Mouse (Mus musculus) neural tube, embryonic 14.5 days (tissue): ENCODE data around the gene Fnip2. TPM values are rescaled to one million over a fixed set of nuclear protein-coding genes. Genes with fewer than 3 reads are reported as not detected.

Source experiments
- ATAC-seq: fragments of 200-750 bp; cut with Nextera tagmentation; 2 replicates; pipeline ENCODE4 v1.8.0; 2017; ENCODE audit warnings: low read depth, mild to moderate bottlenecking, moderate TSS enrichment, moderate library complexity
- H3K27ac ChIP-seq: fragments of 300-500 bp; sonication (generic); 2 replicates; pipeline ENCODE4 v1.5.1; 2014; ENCODE audit warnings: low read depth, mild to moderate bottlenecking, control low read depth, low read length, moderate library complexity, mixed read lengths
- H3K27me3 ChIP-seq: fragments of 300-500 bp; sonication (generic); 2 replicates; pipeline ENCODE4 v1.6.1; 2014; ENCODE audit warnings: low read length; ENCODE audit not compliant: control insufficient read depth, insufficient read depth
- H3K36me3 ChIP-seq: fragments of 300-500 bp; sonication (generic); 2 replicates; pipeline ENCODE4 v1.6.1; 2014; ENCODE audit warnings: low read length, mixed read lengths; ENCODE audit not compliant: control insufficient read depth, insufficient read depth
- H3K4me1 ChIP-seq: fragments of 300-500 bp; sonication (generic); 2 replicates; pipeline ENCODE4 v1.6.1; 2014; ENCODE audit warnings: low read length; ENCODE audit not compliant: control insufficient read depth, insufficient read depth
- H3K4me2 ChIP-seq: fragments of 300-500 bp; sonication (generic); 2 replicates; pipeline ENCODE4 v1.6.1; 2014; ENCODE audit warnings: mild to moderate bottlenecking, low read depth, low read length, control low read depth
- H3K4me3 ChIP-seq: fragments of 300-500 bp; sonication (generic); 2 replicates; pipeline ENCODE4 v1.5.1; 2014; ENCODE audit warnings: low read depth, low read length, control low read depth, mixed read lengths
- H3K9ac ChIP-seq: fragments of 300-500 bp; sonication (generic); replicated peaks from 2 replicates; pipeline ENCODE4 v1.6.1; 2014; ENCODE audit warnings: low read depth, mild to moderate bottlenecking, control low read depth, low read length, mixed read lengths
- H3K9me3 ChIP-seq: fragments of 300-500 bp; sonication (generic); 2 replicates; pipeline ENCODE4 v1.6.1; 2016; ENCODE audit warnings: low read length; ENCODE audit not compliant: control insufficient read depth
- WGBS: fragments of 180-500 bp; shearing (Covaris S2); extraction: QIAGEN DNeasy Blood & Tissue Kit; methylation state at CpG from one replicate; pipeline ENCODE4 v1.1.7; 2014; 5-methylcytosine and 5-hydroxymethylcytosine counted together
- polyA plus RNA-seq: library from polyadenylated mRNA; unstranded; fragments of >200 nt; fragmentation: Nextera tagmentation; extraction: Ambion mirVana; gene quantifications from 2 replicates; pipeline ENCODE4 v1.2.1, GENCODE M21; 2014

Fnip2 gene
- polyA plus RNA-seq, 1 experiment from 2014 or later: 10.8 TPM

DNA sequence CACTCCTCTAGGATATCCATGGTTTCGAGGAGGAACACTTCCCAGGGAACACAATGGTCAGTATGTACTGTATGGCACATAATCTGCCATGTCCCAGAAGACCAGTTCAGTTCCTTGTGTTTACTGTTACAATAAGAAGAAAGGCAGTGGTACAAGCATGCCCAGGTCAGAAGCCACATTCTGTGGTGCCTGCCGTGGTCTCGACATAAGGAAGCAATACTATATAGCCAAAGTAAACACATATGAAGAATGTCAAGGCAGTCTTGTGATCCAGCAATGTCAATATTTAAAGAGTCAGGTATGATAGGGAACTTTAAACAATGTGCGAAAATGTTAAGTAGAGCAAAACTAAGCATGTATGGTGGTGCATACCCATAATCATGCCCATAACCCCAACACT is 44.2 kb downstream of the Fnip2 start:
- Histone ChIP-seq H3K9ac (no peak overlapping the region), H3K9me3 (no peaks in the 10 kb centered on the region), H3K27ac (no peak overlapping the region), H3K4me1 (peaks cover 8% of the 10 kb centered on the region; the same call in 1 of the 2 replicates), H3K4me3 (no peak overlapping the region), H3K4me2 (no peak overlapping the region), H3K27me3 (no peaks in the 10 kb centered on the region), H3K36me3 (no peaks in the 10 kb centered on the region)
- ATAC-seq: no peak
- WGBS: 91% methylated on average over 4 of the region's 4 CpGs

DNA sequence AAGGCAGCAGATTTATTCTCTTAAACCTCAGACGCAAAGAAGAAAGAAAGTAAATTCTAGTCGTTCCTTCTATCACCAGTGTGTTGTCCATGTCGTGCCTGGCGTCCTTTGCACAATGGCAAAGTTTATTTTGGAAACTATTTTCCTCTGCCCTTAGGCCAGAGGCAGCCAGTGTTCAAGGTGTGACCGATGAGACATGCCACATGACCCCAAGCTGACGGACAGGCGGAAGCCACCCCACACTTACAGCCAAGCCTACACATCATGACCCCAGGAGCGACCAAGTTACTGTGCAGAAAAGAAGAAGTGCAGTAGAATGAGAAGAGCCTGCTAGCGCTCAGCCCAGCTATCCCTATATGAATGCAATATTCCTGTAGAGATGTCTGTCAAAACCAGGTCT is 47.7 kb downstream of the Fnip2 start:
- no peaks in the 10 kb centered on the region for H3K36me3 ChIP-seq

DNA sequence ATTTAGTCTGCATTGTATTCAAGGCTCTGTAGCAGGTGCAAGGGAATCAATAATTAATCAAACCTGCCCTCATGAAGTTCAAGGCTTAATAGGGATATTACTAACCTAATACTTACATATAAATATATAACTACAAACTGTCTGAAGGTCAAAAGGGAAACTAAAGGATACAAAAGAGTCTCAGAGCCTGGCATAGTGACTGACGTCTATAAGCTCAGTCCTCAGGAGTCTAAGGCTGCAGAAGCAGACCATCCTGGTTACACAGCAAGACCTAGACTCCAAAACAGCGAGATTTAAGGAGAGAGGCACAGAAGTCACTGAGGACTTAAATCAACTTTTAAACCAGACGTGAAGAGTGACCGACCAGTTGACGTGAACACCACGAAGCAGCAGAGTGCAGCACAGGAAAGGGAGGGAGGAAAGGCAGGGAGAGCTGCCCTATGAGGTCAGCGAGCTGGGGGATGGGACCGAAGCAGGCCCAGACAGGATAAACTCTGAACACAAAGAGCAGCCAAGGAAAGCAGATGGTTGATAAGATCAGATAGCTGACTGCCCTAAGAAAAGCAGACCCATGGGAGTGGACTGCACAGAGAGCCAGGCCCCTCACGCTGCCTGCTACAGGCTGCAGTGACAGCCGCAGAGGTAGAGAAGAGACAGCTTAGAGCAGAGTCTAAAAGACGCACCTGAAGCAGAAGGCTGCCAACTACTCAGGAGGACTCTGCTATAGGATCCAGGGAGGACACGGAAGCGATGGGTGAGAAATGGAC is 48.7 kb downstream of the Fnip2 start:
- Histone ChIP-seq H3K4me3 (no peak overlapping the region), H3K27me3 (no peaks in the 10 kb centered on the region), H3K36me3 (no peaks in the 10 kb centered on the region), H3K9me3 (no peaks in the 10 kb centered on the region), H3K4me1 (peaks cover 8% of the 10 kb centered on the region; the same call in 1 of the 2 replicates), H3K9ac (0 out of 2 replicates have a peak overlapping the region, but pooled peaks have one; percentile 25), H3K27ac (0 out of 2 replicates have a peak overlapping the region, but pooled peaks have one; percentile 12), H3K4me2 (no peak overlapping the region)
- peak; percentile 71; the same call in 1 of the 2 replicates for ATAC-seq
- 52% methylated on average over 13 of the region's 13 CpGs for WGBS

More for the DNA sequence above, 47.7 kb downstream of the Fnip2 start:
- WGBS: 81% methylated on average over 9 of the region's 9 CpGs
- no peak for ATAC-seq
- no peak overlapping the region for H3K9ac ChIP-seq
- peaks cover 8% of the 10 kb centered on the region; the same call in 1 of the 2 replicates for H3K4me1 ChIP-seq
- no peaks in the 10 kb centered on the region for H3K9me3 ChIP-seq
- H3K4me3 ChIP-seq: no peak overlapping the region
- H3K27ac ChIP-seq: no peak overlapping the region
- H3K4me2 ChIP-seq: no peak overlapping the region
- H3K27me3 ChIP-seq: no peaks in the 10 kb centered on the region

- no peaks in the 10 kb centered on the region for H3K27me3 ChIP-seq
- ATAC-seq: peak; percentile 61; the same call in 1 of the 2 replicates
- H3K9me3 ChIP-seq: no peaks in the 10 kb centered on the region
- H3K4me2 ChIP-seq: no peak overlapping the region
- no peak overlapping the region for H3K9ac ChIP-seq
- no peaks in the 10 kb centered on the region for H3K36me3 ChIP-seq
- H3K4me3 ChIP-seq: no peak overlapping the region
- H3K27ac ChIP-seq: peak overlapping the region; percentile 12; the same call in 1 of the 2 replicates
- peaks cover 8% of the 10 kb centered on the region; the same call in 1 of the 2 replicates for H3K4me1 ChIP-seq
- WGBS: 53% methylated on average over 17 of the region's 17 CpGs
Observed at GRCm38 (mm10) chr3:79517884-79518591, 49.6 kb downstream of the Fnip2 start.

- no peak for ATAC-seq
- WGBS: 89% methylated on average over 4 of the region's 4 CpGs
- H3K36me3 ChIP-seq: no peaks in the 10 kb centered on the region
Observed at GRCm38 (mm10) chr3:79516958-79517357, 50.6 kb downstream of the Fnip2 start.

DNA sequence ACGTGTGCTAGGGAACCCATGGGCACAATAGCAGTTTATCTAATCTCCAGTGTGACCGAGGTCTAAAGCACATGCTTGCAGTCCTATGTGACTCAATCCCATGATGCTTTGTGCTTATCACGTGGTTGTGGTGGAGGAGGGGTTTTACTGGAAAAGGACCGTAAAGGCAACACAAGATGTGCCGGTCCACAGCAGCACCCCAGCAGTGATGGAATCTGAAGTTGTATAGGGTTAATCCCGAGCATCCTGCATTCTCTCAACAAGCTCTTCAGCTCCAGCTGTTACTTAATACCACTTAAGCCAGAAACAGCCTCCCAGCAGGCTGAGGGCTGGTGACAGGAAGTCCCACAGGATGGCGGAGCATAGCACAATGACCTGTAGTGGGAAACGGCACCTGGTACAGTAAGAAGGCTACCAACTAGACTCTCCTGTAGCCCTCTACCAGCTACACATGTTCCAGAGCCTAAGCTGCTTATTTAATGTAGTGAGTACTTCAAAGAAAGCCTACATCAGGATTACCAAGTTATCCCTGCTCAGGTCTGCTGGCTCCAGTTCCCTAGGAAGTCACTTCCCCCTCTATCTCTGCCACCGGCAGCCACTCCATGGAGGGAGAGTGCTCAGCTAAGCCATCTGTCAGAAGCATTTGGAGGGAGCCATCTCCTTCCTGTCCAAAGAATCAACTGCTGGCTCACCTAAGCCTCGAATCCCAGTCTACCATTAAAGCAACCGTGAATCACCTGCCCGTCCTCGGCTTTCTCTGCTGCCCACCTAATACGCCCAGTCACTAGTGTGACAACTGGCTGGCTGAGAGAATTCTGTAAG is 51.3 kb downstream of the Fnip2 start:
- Histone ChIP-seq H3K36me3 (no peaks in the 10 kb centered on the region), H3K4me3 (no peak overlapping the region), H3K9me3 (no peaks in the 10 kb centered on the region), H3K27ac (no peak overlapping the region), H3K9ac (no peak overlapping the region), H3K4me1 (peaks cover 8% of the 10 kb centered on the region; the same call in 1 of the 2 replicates), H3K4me2 (no peak overlapping the region), H3K27me3 (no peaks in the 10 kb centered on the region)
- no peak for ATAC-seq
- 80% methylated on average over 14 of the region's 14 CpGs for WGBS

More at GRCm38 (mm10) chr3:79516958-79517357, 50.6 kb downstream of the Fnip2 start:
- H3K27me3 ChIP-seq: no peaks in the 10 kb centered on the region
- no peak overlapping the region for H3K27ac ChIP-seq
- no peak overlapping the region for H3K4me2 ChIP-seq
- no peaks in the 10 kb centered on the region for H3K9me3 ChIP-seq
- H3K4me3 ChIP-seq: no peak overlapping the region
- peaks cover 8% of the 10 kb centered on the region; the same call in 1 of the 2 replicates for H3K4me1 ChIP-seq
- H3K9ac ChIP-seq: no peak overlapping the region

GRCm38 (mm10) chr3:79514304-79514703 is 53.3 kb downstream of the Fnip2 start:
- 94% methylated on average over 2 of the region's 2 CpGs for WGBS
- Histone ChIP-seq H3K4me3 (no peak overlapping the region), H3K27ac (no peak overlapping the region), H3K9ac (no peak overlapping the region), H3K4me2 (no peak overlapping the region), H3K27me3 (no peaks in the 10 kb centered on the region), H3K36me3 (no peaks in the 10 kb centered on the region), H3K9me3 (no peaks in the 10 kb centered on the region), H3K4me1 (peaks cover 5% of the 10 kb centered on the region; the same call in 1 of the 2 replicates)
- ATAC-seq: no peak

DNA sequence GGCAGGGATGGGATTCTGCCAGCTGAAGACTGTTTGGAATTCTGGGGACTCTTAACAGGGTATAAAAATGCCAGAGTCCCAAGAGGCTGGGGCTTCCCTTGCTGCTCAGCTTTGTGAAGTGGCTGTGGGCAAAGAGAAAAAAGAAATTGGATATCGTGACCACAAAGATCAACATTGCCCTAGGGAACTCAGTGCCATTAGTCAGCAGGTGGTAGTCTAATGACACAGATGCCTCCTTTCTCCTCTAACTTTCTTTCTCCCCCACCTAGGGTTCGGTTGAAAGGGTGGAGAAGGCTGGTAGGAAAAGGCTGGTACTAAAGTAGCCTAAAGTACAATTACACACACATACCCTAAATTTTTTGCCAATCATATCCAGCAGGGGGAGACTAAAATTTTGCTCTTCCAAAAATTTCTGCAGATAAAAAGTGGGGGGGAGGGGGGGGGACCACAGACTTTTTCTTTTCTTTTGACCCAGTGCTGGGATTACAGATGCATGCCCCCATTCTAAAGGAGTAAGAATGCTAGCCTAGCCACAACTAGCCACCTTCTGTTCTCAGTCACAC is 66.3 kb downstream of the Fnip2 start:
- H3K4me3 ChIP-seq: no peak overlapping the region
- no peaks in the 10 kb centered on the region for H3K4me1 ChIP-seq
- WGBS: 44% methylated on average over 2 of the region's 2 CpGs
- H3K9me3 ChIP-seq: no peaks in the 10 kb centered on the region
- H3K27ac ChIP-seq: no peak overlapping the region
- no peaks in the 10 kb centered on the region for H3K27me3 ChIP-seq
- no peak overlapping the region for H3K9ac ChIP-seq
- no peak for ATAC-seq
- H3K36me3 ChIP-seq: no peaks in the 10 kb centered on the region; the same call in 1 of the 2 replicates
- no peak overlapping the region for H3K4me2 ChIP-seq
